Mouse (Mus musculus): ENCODE measurements at regions not wholly inside any gene's neighbourhood (a gene's known extent, or its start where the extent isn't known, plus 50 kb on each side); places are given as distances from the start of the nearest gene placed in this dataset.
"Not testable (repeated sequence)": the region's sequence is repeated elsewhere in the genome, so short reads cannot be mapped to it uniquely, and the experiment has no call there.

- DNase-seq, result not testable (repeated sequence)
Observed at GRCm38 (mm10) chr1:101901601-101902000, 2129.0 kb downstream of the Cntnap5b start.

GRCm38 (mm10) chr1:101902154-101902825 lies 2129.7 kb downstream of the Cntnap5b start:
- not testable (repeated sequence) for DNase-seq

GRCm38 (mm10) chr1:101902826-101903210 lies 2130.3 kb downstream of the Cntnap5b start:
- peak in 1 of 2 experiments; percentile 7 for DNase-seq

- not testable (repeated sequence) for DNase-seq
Observed at GRCm38 (mm10) chr1:101916991-101917390, 2144.4 kb downstream of the Cntnap5b start.

GRCm38 (mm10) chr1:101918872-101919271 lies 2146.3 kb downstream of the Cntnap5b start:
- DNase-seq, result no peak

GRCm38 (mm10) chr1:101941107-101941506 lies 2168.5 kb downstream of the Cntnap5b start:
- no peak for DNase-seq

Measured in thymus, adult 18-20 months (tissue).